Mouse (Mus musculus): ENCODE measurements around the gene Zbtb22. TPM values are rescaled to one million over a fixed set of nuclear protein-coding genes. Genes with fewer than 3 reads are reported as not detected.
A peak's percentile ranks its signal among the peaks of the same experiment; 100 is the strongest.

Gene Zbtb22
- total RNA-seq, 1 experiment from 2014 or later = 21.8 TPM

DNA sequence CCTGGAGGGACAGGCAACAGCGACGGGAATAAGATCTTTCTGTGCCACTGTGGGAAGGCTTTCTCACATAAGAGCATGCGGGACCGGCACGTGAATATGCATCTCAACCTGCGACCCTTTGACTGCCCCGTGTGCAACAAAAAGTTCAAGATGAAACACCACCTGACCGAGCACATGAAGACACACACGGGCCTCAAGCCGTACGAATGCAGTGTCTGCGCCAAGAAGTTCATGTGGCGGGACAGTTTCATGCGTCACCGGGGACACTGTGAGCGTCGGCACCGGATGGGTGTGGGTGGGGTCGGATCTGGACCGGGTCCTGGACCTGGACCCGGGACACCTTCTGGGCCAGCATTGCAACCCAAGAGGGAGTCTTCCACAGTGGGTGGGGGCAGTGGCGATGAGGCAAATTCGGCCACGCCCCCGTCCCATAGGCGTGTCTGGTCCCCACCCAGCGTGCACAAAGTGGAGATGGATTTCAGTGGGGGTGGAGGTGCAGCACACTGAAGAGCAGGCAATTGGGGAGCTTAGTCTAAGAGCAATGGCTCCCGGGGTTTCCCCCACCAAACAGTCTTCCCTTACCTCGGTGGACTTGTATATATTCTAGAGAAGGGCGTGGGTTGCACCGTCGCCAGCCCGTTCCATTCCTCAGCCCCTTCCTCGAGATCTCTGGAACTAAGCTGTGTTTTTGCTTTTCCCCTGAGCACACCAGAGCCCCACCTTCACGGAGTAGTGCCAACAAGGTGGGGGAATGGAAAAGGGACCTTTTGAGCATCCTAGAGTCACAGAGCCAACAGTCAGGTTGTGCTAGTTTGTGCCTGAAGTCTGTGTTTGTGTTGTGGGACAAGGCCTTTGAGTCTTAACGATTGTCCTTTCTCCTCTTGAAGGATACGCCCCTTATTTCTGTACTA, 2.8 kb downstream of the Zbtb22 start:
- ATAC-seq (replicated peaks; ENCODE audit: insufficient number of reproducible peaks, low FRiP score, low TSS enrichment, poor library complexity, severe bottlenecking) = no peak

DNA sequence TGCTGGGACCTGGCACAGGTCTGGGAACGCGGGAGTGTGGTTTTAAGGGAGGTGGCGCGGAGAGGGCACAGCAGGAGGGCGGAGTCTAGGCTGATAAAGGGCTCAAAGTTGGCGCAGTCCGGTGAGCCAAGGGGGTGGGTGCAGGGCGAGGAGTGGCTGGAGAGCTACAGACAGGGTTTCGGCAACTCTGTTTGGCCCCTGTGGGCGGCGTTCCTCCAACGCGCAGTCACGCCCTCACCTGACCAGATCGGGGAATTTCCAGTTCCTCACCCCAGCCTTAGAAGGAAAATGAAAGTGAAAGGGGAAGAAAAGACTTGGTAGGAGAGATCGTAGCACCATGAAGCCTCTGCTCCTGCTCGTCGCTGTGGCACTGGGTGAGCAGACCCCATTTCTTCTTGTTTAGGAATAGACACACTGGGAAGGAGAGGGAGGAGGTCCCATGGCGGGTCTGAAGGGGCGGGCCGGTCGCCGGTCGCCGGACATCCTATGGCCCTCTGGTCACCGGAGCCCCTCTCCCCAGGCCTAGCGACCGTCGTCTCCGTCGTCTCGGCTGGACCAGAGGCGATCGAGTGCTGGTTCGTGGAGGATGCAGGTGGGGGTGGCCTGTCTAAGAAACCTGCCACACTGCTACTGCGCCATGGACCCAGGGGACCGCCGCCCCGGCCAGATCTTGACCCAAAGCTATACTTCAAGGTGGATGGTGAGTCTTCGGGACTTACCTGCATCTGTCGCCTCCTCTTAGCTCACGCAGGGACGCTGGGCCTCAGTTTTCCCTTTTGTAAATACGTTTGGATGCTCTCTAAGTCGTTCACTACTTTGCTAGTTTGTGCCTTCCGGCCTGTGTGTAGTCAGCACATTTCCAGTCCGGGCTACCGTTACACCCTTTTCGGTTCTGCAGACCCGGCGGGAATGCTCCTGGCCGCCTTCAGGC, 3.9 kb downstream of the Zbtb22 start:
- ATAC-seq (replicated peaks; ENCODE audit: insufficient number of reproducible peaks, low FRiP score, low TSS enrichment, poor library complexity, severe bottlenecking) = peak; percentile 57

DNA sequence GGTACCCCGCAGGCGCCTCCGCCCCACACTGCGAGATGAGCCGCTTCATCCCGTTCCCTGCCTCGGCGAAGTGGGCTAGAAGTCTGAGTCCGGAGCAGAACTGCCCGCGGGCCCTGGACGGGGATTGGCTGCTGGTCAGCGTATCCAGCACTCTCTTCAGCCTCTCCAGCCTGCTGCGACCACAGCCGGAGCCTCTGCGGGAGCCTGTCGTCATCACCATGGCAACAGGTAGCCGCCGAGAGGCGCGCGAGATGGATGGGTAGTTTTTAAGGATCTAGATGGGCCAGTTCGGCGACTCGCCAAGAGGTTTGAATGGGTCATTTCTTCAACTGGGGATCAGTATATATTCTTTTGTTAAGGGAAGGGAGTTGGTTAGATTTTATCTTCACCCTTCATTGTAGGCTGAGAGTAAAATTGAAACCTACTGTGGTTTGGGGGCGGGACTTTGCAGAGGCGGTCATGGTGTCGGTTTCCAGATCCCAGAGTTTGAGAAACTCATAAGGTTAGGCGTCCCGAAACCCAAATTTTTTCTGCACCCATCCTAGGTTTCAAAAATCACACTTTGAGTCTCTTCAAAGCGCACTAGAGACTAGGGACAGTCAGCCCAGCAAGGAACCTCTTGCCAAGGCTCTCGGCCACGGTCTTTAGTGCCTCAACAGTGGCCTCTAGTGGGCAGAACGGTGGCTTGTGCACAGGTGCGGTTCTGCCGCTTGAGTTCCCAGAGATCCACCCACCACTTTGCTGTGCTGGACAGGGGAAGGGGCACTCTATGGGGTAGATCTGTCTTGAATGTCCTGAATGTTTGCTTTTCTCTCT, 4.8 kb downstream of the Zbtb22 start:
- ATAC-seq (replicated peaks; ENCODE audit: insufficient number of reproducible peaks, low FRiP score, low TSS enrichment, poor library complexity, severe bottlenecking) = peak; percentile 40

DNA sequence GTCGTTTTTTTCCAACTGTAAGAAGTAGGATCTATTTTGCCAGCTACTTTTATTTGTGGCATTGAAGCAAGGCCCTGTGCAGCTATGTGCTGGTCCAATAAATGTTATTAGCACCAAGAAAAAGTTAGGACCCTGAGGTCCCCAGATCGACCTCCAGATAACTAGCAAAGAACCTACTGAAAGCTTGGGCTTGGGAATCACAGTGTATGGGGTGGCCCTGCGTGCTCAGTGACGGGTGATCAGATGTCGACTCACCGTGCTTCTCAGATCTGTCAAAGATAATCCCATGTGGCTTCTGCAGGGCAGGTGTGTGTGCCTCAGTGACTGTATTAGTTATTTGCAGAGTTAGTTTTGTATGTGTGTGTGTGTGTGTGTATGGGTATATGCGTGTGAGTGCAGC, 5.7 kb downstream of the Zbtb22 start:
- ATAC-seq (replicated peaks; ENCODE audit: insufficient number of reproducible peaks, low FRiP score, low TSS enrichment, poor library complexity, severe bottlenecking) = no peak

DNA sequence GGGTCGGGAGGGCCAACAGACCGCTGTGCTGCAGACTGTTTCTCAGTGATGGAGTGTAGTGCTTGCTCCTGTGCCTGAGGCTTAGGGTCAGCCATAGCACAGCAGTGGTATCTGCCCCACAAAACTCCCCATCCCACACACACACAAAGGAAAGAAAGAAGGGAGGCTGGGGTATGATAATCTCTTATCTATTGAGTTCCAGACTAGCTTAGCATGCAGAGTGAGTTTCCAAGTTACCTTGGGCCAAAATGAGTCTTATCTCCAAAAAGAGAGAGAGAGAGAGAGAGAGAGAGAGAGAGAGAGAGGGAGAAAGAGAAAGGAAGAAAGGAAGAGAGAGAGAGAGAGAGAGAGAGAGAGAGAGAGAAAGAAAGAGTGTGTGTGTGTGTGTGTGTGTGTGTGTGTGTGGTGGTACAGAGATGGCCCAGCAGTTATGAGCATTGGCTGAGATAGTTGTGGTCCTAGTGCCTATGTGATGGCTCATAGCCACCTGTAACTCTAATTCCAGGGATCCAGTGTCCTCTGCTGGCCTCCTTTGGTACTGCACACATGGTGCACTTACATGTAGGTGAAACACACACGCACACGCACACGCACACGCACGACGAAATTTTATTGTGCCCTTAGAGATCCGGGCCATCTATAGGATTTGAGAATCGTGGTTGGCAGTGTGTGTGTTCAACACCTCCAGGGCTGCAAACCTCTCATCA, 9.0 kb downstream of the Zbtb22 start:
- ATAC-seq (replicated peaks; ENCODE audit: insufficient number of reproducible peaks, low FRiP score, low TSS enrichment, poor library complexity, severe bottlenecking) = no peak

DNA sequence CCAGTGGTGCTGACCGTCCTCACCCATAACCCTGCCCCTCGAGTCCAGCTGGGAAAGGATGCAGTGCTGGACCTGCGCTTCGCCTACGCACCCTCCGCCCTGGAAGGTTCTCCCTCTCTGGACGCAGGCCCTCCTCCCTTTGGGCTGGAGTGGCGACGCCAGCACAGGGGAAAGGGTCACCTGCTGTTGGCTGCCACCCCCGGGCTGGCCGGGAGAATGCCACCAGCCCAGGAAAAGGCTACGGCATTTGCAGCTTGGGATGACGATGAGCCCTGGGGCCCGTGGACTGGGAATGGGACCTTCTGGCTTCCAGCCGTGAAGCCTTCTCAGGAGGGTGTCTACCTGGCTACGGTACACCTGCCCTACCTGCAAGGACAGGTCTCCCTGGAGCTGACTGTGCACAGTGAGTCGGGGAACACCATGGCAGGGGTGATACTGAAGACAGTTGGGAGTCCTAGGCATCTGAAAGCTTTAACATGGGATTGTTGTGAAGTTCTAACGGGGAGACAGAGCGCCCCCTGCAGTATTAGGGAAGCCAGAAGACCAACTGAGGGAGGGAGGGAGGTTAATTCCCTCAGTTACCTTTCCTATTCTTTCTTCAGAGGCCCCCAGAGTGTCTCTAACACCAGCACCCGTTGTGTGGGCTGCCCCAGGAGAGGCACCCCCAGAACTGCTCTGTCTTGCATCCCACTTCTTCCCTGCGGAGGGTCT, 9.9 kb downstream of the Zbtb22 start:
- ATAC-seq (replicated peaks; ENCODE audit: insufficient number of reproducible peaks, low FRiP score, low TSS enrichment, poor library complexity, severe bottlenecking) = no peak

DNA sequence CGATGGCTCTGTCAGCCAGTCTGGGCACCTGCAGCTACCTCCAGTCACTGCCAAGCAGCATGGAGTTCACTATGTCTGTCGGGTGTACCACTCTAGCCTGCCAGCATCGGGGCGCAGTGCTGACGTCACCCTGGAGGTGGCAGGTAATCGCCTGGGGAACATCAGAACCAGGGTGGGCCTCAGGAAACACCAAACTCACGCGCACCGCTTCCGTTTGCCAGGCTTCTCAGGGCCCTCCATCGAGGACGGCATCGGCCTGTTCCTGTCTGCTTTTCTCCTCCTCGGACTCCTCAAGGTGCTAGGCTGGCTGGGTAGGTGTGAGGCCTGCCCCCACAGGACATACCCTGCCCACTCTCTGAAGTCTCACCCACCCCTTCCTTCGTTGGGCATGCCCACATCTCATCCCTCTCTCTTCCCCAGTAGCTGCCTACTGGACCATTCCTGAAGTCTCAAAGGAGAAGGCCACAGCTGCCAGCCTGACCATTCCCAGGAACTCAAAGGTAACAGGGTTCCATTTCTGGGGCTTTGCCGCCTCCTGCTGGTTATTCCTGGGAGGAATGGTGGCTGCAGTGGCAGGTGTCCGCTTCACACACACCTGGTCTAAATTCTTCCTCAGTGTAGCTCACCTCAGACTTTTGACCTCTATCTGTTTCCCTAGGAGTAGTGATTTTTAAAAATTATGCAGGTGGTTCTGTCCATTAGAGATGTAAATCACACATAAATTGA, 10.7 kb downstream of the Zbtb22 start:
- no peak for ATAC-seq (replicated peaks; ENCODE audit: insufficient number of reproducible peaks, low FRiP score, low TSS enrichment, poor library complexity, severe bottlenecking)

DNA sequence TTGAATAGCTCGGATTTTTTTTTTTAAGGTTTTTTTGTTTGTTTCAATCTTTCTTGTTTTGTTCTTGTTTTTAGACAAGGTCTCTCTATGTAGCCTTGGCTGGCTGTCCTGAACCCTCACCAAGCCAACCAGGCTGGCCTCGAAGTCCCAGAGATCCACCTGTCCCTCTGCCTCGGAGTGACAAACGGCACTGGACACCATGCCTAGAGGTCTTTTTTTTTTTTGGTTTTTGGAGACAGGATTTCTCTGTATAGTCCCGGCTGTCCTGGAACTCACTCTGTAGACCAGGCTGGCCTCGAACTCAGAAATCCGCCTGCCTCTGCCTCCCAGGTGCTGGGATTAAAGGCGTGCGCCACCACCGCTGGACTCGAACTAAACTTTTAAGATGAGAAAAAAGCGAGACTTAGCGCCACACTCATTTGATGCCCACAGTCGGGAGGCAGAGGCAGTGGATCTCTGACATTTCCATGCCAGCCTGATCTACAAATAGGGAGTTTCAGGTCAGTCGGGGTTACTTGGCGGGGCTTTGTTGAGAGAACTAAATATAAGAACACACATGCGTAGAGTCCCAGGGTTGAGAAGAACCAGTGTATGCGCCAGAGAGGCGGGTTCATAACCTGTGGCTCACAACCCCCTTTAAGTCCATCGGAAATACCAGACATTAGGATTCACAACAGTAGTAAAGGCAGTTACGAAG, 12.7 kb downstream of the Zbtb22 start:
- no peak for ATAC-seq (replicated peaks; ENCODE audit: insufficient number of reproducible peaks, low FRiP score, low TSS enrichment, poor library complexity, severe bottlenecking)

DNA sequence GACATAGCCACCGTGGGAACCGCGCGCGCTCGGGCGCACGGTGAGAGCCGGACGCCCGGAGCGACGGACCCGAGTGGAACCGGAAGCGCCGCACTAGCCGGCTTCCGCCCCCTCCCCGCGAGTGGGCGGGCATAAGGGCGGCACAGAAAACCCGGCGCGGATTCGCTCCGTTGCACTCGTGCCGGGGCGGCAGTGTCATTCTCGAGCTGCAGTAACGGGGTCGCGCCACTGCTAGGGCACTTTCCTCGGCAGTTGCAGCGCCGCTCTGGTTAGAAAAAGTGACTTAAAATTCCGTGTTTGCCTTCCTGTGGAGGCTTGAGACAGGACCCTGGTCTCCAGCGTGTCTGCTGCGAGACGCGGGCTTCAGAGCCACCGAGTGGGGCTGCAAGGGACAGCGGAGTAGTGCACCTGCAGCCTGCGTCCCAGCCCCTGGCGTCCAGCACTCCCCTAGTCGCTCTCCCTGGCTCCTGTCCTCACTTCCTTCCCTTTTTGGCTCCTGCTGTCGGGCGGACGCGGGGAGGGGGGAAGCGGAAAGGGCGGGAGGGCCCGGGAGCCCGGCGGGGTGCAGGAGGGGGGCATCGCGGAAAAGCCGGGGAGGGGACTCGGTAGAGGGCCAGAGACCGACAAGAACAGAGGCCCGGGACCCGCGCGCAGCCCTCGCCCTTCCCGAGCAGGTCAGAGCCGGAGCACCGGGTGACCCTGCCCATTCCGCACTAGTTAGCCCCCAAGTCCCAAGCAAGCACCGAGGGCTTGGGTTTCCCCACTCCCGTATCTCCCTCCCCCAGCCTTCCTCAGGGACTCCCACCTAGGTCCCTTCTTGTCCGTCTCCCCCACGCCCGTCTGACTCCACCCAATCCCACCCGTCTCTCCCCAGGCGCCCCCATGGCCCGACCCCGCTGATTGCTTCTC, 13.9 kb downstream of the Zbtb22 start, which contains the start of gene Rgl2:
Gene Rgl2, plus strand, starts transcription at position 173 of the 909 bp plus-strand sequence.
- ATAC-seq (replicated peaks; ENCODE audit: insufficient number of reproducible peaks, low FRiP score, low TSS enrichment, poor library complexity, severe bottlenecking) = peak; percentile 49

DNA sequence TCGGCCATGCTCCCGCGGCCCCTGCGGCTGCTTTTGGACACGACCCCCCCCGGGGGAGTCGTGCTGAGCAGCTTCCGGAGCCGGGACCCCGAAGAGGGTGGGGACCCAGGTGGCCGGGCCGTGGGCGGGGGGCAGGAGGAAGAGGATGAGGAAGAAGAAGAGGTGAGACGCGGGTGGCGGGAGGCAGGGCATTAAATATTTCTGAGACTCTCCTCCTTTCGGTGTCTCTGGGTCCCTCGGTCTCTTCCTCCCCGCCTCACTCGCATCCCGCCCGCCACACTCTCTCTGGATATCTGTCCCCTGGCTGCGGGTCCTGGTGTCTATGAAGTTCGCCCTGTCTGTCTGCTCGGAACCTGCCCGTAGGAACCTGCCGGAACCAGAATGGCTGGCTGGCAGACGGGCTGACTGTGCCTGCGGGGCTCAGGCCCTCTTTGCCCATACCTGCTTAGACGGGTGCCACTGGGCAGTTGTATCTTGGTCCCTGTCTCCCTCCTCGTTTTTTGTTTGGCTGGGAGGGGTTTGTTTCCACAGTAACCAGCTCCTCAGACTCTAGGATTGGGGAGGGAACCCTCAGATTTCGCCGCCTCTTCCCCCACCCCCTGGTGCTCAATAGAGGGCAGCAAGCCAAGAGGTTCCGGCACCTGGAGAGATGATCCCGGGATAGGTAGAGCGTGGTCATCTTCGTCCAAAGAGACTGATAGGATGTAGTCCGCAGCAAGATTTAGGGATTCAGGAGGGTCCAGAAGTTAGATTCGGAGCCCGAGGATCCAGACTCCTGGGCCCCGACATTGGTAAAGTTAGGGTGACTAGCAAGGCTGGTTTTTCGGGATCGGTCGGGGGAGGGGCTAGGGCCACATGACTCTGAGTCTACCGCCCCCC, 14.8 kb downstream of the Zbtb22 start:
- ATAC-seq (replicated peaks; ENCODE audit: insufficient number of reproducible peaks, low FRiP score, low TSS enrichment, poor library complexity, severe bottlenecking) = peak; percentile 19; the same call in 1 of the 2 replicates

DNA sequence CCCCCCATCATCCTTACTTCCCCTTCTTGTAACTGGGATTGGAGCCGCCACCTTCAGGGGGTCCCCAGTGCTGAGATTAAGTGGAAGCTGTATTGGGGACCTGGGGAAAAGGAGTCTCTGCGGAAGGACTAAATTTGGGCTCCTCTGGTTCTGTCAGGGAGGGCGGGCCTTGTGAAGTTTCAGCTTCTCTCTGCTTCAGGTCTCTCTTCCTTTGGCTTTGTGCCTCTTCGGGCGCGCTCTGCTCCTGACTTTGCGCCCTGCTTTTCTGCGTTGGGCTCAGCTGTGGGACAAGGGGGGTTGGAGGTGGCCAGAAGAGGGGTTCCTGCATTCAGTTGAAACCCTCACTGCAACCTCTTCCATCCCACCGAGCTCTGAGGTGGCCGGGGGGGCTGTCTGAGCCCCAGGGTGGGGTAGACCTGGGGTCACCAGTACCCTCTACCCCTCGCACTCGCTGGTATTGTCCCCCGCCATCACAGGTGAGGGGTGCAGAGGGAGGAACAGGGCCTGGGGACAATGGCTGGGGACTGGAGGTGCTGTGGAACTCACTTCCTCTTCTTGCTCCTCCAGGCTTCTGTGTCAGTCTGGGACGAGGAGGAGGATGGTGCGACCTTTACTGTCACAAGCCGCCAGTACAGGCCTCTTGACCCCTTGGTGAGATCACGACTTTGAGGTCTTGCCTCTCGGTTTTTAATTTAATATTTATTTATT, 15.6 kb downstream of the Zbtb22 start:
- ATAC-seq (replicated peaks; ENCODE audit: insufficient number of reproducible peaks, low FRiP score, low TSS enrichment, poor library complexity, severe bottlenecking) = no peak

DNA sequence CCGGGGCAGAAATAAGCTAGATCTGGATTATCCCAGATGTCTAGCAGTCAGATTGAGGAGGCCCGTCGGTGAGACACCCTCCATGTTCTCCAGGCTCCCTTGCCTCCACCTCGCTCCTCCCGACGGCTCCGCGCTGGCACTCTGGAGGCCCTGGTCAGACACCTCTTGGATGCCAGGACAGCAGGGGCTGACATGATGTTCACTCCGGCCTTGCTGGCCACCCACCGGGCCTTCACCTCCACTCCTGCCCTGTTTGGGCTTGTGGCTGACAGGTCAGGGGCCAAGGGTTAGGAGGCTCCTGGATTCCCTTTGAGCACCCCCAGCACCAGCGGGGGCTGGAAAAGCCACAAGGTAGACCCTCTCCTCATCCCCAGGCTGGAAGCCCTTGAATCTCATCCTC, 16.2 kb downstream of the Zbtb22 start:
- no peak for ATAC-seq (replicated peaks; ENCODE audit: insufficient number of reproducible peaks, low FRiP score, low TSS enrichment, poor library complexity, severe bottlenecking)

DNA sequence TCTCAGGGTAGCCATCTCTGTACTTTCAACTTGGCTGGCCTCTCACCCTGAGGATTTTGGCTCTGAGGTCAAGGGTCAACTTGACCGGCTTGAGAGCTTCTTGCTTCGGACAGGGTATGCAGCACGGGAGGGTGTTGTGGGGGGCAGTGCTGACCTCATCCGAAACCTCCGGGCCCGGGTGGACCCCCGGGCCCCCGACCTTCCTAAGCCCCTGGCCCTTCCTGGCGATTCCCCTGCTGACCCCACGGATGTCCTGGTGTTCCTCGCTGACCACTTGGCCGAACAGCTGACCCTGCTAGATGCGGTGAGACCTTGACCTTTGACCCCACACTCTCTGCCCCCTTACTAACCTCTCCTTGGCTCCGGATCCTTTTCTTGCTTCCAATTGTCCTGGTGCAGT, 16.7 kb downstream of the Zbtb22 start:
- no peak for ATAC-seq (replicated peaks; ENCODE audit: insufficient number of reproducible peaks, low FRiP score, low TSS enrichment, poor library complexity, severe bottlenecking)

DNA sequence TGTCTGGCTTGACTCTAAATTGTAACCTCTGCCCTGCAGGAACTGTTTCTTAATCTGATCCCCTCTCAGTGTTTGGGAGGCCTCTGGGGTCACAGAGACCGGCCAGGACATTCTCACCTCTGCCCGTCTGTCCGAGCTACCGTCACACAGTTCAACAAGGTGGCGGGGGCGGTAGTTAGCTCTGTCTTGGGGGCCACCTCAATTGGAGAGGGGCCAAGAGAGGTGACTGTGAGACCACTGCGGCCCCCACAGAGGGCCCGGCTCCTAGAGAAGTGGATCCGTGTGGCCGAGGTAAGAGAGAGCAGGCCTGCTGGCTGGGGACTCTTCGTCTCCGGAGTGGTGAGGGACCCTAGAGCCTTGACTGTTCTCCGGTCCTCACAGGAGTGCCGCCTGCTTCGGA, 17.3 kb downstream of the Zbtb22 start:
- ATAC-seq (replicated peaks; ENCODE audit: insufficient number of reproducible peaks, low FRiP score, low TSS enrichment, poor library complexity, severe bottlenecking) = no peak

All from monocyte, adult 5-6 weeks (primary cell).